Mouse (Mus musculus) liver, postnatal 0 days (tissue): ENCODE data around the gene Pglyrp2.

Source experiments
- CTCF ChIP-seq: sonication (generic); IDR thresholded peaks from 2 replicates; pipeline ENCODE4 v1.5.1; 2016; ENCODE audit warnings: antibody characterized with exemption, low read depth
- EP300 ChIP-seq: IDR thresholded peaks from 2 replicates; pipeline ENCODE4 v1.6.1; 2016; ENCODE audit warnings: antibody characterized with exemption, low read depth, mild to moderate bottlenecking

- TF ChIP-seq CTCF (no peak), EP300 (no peak)
These were observed 41.4 kb downstream of the Pglyrp2 start for GRCm38 (mm10) chr17:32382576-32382975.
